Mouse (Mus musculus): ENCODE measurements around the gene Ptprd.
"Not testable (repeated sequence)": the region's sequence is repeated elsewhere in the genome, so short reads cannot be mapped to it uniquely, and the experiment has no call there.

- not testable (repeated sequence) for TF ChIP-seq POLR2A, CTCF (IDR thresholded peaks at IDR 0.05; ENCODE audit: insufficient read depth, low read depth, low read length)
Measured at GRCm38 (mm10) chr4:76037178-76037577, 2174.6 kb downstream of the Ptprd start.

Data from olfactory bulb, adult 2 months (tissue).